ENCODE assay signal across 8 mouse cellular contexts in genomic region chr9:53705491-53705991, GRCm38 (mm10). TPM values are rescaled to one million over a fixed set of nuclear protein-coding genes. Genes with fewer than 3 reads are reported as not detected.
A peak's percentile ranks its signal among the peaks of the same experiment; 100 is the strongest.
DNase-seq lines count a peak whose midpoint lies in the region; ATAC-seq lines count a peak whose summit lies in the region.

No protein-coding gene starts in this region.

- no peak overlapping the region for H3K27ac ChIP-seq in embryonic facial prominence, embryonic 15.5 days (replicated peaks)
- no peak overlapping the region for H3K27ac ChIP-seq in limb, embryonic 12.5 days
- H3K27ac ChIP-seq in midbrain, embryonic 11.5 days (ENCODE audit: low read depth, low read length), result 0 out of 2 replicates have a peak overlapping the region, but pooled peaks have one; percentile 6

- ATAC-seq in embryonic facial prominence, embryonic 15.5 days (ENCODE audit: insufficient number of reproducible peaks, low FRiP score, low TSS enrichment, low read depth), result peak; percentile 37
- ATAC-seq in limb, embryonic 12.5 days (ENCODE audit: insufficient number of reproducible peaks, insufficient read depth, low FRiP score, low TSS enrichment, low read depth), result peak; percentile 11; the same call in 1 of the 2 replicates
- ATAC-seq in midbrain, embryonic 11.5 days (ENCODE audit: low FRiP score), result peak; percentile 6; the same call in 1 of the 2 replicates

- DNase-seq in A20 (ENCODE audit: low read depth, low spot score), result peak; percentile 89
- peak; percentile 63 for DNase-seq in MN1 (ENCODE audit: low spot score)
- DNase-seq in heart, postnatal 36 days, result peak; percentile 18 to 19
- DNase-seq in midbrain, embryonic 11.5 days (ENCODE audit: low spot score, missing footprints), result no peak
- DNase-seq in splenic B cell, adult 2 months (ENCODE audit: low read depth, low spot score), result peak; percentile 77
- no peak for DNase-seq in ovary, adult 18-20 months (ENCODE audit: low spot score)

- intact Hi-C loops in heart, postnatal 36 days (cut with DNase I), result no loop called here

- no peaks in the 10 kb centered on the region for H3K9me3 ChIP-seq in embryonic facial prominence, embryonic 15.5 days (replicated peaks)
- H3K9me3 ChIP-seq in limb, embryonic 12.5 days, result no peaks in the 10 kb centered on the region
- no peaks in the 10 kb centered on the region for H3K9me3 ChIP-seq in midbrain, embryonic 11.5 days (ENCODE audit: control insufficient read depth, low read length)

- peaks cover 7% of the 10 kb centered on the region; the same call in 1 of the 2 replicates for H3K27me3 ChIP-seq in embryonic facial prominence, embryonic 15.5 days
- peaks cover 21% of the 10 kb centered on the region for H3K27me3 ChIP-seq in limb, embryonic 12.5 days
- no peaks in the 10 kb centered on the region for H3K27me3 ChIP-seq in midbrain, embryonic 11.5 days (ENCODE audit: control insufficient read depth, insufficient read depth, low read length)
- H3K27me3 ChIP-seq in splenic B cell, adult 2 months (ENCODE audit: control insufficient read depth, insufficient read depth, low read length, poor library complexity, severe bottlenecking), result no peaks in the 10 kb centered on the region; the same call in 1 of the 2 replicates

- no peaks in the 10 kb centered on the region for H3K36me3 ChIP-seq in embryonic facial prominence, embryonic 15.5 days
- H3K36me3 ChIP-seq in limb, embryonic 12.5 days, result no peaks in the 10 kb centered on the region
- H3K36me3 ChIP-seq in midbrain, embryonic 11.5 days (ENCODE audit: control insufficient read depth, insufficient read depth, low read length), result no peaks in the 10 kb centered on the region
- no peaks in the 10 kb centered on the region for H3K36me3 ChIP-seq in splenic B cell, adult 2 months (ENCODE audit: control insufficient read depth, insufficient read depth, low read length, poor library complexity, severe bottlenecking)

- 1% methylated on average over 28 of the region's 28 CpGs for WGBS in embryonic facial prominence, embryonic 15.5 days
- WGBS in limb, embryonic 12.5 days, result 1% methylated on average over 28 of the region's 28 CpGs
- 0% methylated on average over 28 of the region's 28 CpGs for WGBS in midbrain, embryonic 11.5 days

- peak overlapping the region; percentile 45 for H3K4me3 ChIP-seq in embryonic facial prominence, embryonic 15.5 days (replicated peaks)
- H3K4me3 ChIP-seq in limb, embryonic 12.5 days (replicated peaks), result peak overlapping the region; percentile 49
- peak overlapping the region; percentile 72 for H3K4me3 ChIP-seq in midbrain, embryonic 11.5 days (ENCODE audit: low read depth, low read length)

- peak overlapping the region; percentile 82 for H3K4me2 ChIP-seq in embryonic facial prominence, embryonic 15.5 days (replicated peaks)
- H3K4me2 ChIP-seq in limb, embryonic 12.5 days, result peak overlapping the region; percentile 90
- peak overlapping the region; percentile 75 for H3K4me2 ChIP-seq in midbrain, embryonic 11.5 days

- no peak overlapping the region for H3K9ac ChIP-seq in embryonic facial prominence, embryonic 15.5 days
- H3K9ac ChIP-seq in limb, embryonic 12.5 days (replicated peaks), result 0 out of 2 replicates have a peak overlapping the region, but pooled peaks have one; percentile 5
- peak overlapping the region; percentile 68 for H3K9ac ChIP-seq in midbrain, embryonic 11.5 days (ENCODE audit: low read length)

- H3K4me1 ChIP-seq in embryonic facial prominence, embryonic 15.5 days, result peaks cover 13% of the 10 kb centered on the region
- H3K4me1 ChIP-seq in limb, embryonic 12.5 days (replicated peaks), result peaks cover 8% of the 10 kb centered on the region; the same call in 1 of the 2 replicates
- no peaks in the 10 kb centered on the region; the same call in 1 of the 2 replicates for H3K4me1 ChIP-seq in midbrain, embryonic 11.5 days (ENCODE audit: control insufficient read depth, insufficient read depth, low read length)

RNA-seq across cellular contexts. Expression of gene Rab39, which starts 0.5 kb away (rescaled TPM):
- 0.33 and 0.65 TPM in 2 replicates for polyA plus RNA-seq in embryonic facial prominence, embryonic 15.5 days (2015; fragmentation: Nextera tagmentation; extraction: Ambion mirVana)
- total RNA-seq in heart, postnatal 36 days (2021), result under 1 TPM in 1 of 2 experiments, not detected in 1; 0.17 TPM
- polyA plus RNA-seq in limb, embryonic 12.5 days (2016; fragmentation: Nextera tagmentation; extraction: Ambion mirVana), result 0.24 and 0.41 TPM in 2 replicates
- polyA plus RNA-seq in midbrain, embryonic 11.5 days (2014; fragmentation: Nextera tagmentation; extraction: Ambion mirVana), result 4.6 and 6.2 TPM in 2 replicates

RNA-seq across cellular contexts. Expression of gene Cul5, which starts 35.7 kb away (rescaled TPM):
- polyA plus RNA-seq in embryonic facial prominence, embryonic 15.5 days (2015; fragmentation: Nextera tagmentation; extraction: Ambion mirVana), result 30.9 and 33.1 TPM in 2 replicates
- 10 to 100 TPM; 50.6 to 50.8 TPM for total RNA-seq in heart, postnatal 36 days (2021)
- 46.8 and 47.2 TPM in 2 replicates for polyA plus RNA-seq in limb, embryonic 12.5 days (2016; fragmentation: Nextera tagmentation; extraction: Ambion mirVana)
- 41.6 and 47.4 TPM in 2 replicates for polyA plus RNA-seq in midbrain, embryonic 11.5 days (2014; fragmentation: Nextera tagmentation; extraction: Ambion mirVana)

Comparison
In these comparisons a context has a peak if more than half of its experiments do, and no peak if none do; other contexts are left out.
1. DNase-seq: peak in A20 (single experiment), MN1 (single experiment), heart, postnatal 36 days (2 of 2) and splenic B cell, adult 2 months (single experiment); none in midbrain, embryonic 11.5 days (single experiment) and ovary, adult 18-20 months (single experiment).
2. Peak in every context shown above with its lines, with median percentiles within 50 percentile points of each other: ATAC-seq, H3K4me2 ChIP-seq and H3K4me3 ChIP-seq.